Mouse (Mus musculus): Measurements from ENCODE around the gene Mmd.
A peak's percentile ranks its signal among the peaks of the same experiment; 100 is the strongest.

Mmd gene

DNA sequence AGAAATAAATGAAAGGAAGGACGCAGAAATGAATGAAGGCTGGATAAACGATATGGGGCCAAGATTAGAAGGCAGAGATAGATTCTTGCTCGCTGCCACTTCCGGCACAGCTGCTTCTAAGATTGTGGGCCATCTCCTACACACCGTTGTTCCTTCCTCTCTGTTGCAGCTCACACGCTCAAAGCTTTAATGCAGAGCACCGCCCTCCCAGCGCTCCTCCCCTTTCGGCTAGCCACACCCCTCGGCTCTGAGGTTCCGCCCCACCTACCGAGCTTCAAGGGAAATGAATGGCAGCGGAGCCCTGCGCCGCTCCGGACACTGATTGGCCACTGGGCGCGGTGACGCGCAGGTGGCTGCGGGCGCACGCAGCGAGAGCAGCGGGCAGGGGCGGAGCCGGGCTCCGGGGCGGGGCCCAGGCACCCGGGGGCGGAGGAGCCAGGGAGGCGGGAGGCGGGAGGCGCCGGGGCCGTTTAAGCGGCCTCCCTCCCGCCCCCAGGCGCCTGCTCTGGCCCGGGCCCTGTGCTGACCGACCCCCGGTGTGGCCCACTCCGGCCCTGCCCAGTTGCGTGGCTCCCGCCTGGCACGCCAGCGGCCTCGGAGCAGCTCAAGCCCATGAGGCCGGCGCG, at the start of gene Mmd:
Gene Mmd (plus strand): TSS at position 432 of the 626 bp plus-strand sequence.
- peak; percentile 93 for DNase-seq (ENCODE audit: low spot score)

DNA sequence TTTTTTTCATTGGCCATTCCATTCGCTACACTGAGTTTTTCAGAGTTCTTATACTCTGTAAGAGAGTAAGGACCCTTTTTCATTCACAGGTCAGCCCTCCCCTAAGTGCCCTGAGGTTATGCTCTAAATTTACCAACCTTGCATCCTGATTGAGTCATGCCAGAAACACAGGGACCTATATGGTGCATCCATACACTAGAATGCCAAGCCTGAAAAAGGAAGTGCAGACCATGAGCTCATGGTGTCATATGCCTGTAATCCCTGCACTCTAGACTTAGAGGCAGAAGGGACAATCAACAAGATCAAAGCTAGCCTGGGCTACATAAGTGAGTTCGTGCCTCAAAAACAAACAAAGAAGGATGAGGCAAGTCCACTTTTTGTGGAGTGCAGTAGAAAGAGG, 48.4 kb upstream of the Mmd start:
- no peak for DNase-seq (ENCODE audit: low spot score)

DNA sequence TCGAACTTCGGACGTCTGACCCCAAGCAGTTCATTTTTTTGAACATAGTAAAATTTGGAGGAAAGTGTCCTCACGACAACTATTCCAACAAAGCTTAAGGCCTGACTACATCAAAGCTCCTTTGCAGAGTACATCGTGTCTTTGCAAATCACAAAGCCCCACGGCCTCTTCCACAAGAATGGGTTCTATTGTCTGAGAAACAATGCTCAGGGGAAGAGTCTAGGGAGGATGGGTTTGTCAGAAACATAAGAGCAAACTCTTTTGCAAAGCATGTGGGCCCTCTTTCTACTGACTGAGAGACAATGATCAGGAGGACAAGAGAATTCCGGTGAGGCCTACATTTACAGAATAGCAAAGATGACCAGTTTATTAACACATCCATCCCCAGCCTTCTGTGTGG, 35.0 kb upstream of the Mmd start:
- no peak for DNase-seq (ENCODE audit: low spot score)

DNA sequence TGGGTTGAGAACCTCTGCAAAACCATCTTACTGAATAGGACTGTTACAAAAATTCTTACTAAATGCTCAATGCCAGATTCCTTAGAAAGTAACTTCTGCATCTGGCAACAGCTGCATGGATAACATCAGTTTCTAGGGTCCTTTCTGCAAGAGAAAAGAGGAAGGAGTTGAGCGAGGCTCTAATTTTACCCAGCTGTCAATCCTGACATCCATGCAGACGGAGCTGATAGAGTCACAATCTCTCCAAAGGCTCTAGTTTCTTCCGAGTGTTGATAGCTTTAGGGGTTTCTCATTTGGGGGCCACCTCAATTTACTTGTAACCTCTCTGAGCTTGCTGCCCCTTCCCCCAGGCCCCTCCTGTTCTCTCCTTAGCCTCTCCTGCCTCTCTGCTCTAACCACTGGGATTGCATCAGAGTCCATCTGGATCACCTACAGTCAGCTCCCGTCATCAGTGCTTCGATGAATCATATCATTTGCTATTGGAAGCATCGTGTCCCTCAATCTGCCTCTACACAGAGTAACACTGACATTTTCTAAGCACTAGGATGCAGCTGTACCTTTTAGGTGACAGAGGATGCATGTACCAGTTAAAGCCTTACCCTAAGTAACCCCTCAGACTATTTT, 29.1 kb upstream of the Mmd start:
- DNase-seq (ENCODE audit: low spot score), result no peak

DNA sequence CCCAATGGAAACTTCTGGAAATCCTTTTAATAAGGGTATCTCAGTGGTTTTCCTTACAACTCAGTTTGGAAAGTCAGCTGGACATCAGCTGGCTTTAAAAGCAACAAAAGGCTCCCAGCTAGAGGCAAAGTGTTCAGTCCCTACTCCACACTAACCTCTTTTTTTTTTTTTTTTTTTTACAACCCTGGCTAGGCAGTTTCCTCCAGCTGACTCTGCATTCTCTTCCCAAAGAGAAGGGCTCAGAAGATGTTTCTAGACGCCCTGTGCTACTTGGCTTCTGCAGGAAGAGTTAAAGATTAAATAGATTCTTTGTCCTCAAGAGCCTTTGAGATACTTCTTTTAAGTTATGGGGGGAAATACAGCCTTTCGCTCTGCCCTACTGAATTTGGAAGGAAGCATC, 28.5 kb upstream of the Mmd start:
- DNase-seq (ENCODE audit: low spot score), result no peak

DNA sequence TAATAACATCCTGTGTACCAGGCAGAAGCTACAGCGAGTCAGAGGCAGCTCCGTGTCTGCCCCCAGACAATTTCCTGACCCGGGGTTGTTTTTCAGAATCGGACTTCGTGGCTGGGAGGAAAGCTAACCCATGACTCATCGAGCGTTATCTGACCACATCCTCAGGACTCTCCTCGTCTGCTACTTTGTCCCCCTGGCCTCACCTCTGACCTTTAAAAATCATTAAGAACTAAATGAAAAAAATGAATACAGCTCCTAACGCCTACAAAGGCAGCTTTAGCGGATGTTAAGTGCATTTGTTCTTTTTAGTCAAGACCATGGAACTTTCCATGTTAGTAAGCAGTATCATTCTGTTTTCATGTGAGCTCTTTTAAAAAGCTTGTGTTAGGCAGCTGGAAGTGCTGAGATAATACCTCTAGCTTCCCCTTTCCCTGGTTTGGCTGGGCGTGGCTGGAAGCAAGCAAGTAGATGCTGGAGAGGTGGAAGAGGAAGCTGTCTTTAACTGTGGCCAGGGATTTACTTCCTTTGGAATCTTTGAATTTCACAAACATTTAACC, 24.3 kb upstream of the Mmd start:
- no peak for DNase-seq (ENCODE audit: low spot score)

DNA sequence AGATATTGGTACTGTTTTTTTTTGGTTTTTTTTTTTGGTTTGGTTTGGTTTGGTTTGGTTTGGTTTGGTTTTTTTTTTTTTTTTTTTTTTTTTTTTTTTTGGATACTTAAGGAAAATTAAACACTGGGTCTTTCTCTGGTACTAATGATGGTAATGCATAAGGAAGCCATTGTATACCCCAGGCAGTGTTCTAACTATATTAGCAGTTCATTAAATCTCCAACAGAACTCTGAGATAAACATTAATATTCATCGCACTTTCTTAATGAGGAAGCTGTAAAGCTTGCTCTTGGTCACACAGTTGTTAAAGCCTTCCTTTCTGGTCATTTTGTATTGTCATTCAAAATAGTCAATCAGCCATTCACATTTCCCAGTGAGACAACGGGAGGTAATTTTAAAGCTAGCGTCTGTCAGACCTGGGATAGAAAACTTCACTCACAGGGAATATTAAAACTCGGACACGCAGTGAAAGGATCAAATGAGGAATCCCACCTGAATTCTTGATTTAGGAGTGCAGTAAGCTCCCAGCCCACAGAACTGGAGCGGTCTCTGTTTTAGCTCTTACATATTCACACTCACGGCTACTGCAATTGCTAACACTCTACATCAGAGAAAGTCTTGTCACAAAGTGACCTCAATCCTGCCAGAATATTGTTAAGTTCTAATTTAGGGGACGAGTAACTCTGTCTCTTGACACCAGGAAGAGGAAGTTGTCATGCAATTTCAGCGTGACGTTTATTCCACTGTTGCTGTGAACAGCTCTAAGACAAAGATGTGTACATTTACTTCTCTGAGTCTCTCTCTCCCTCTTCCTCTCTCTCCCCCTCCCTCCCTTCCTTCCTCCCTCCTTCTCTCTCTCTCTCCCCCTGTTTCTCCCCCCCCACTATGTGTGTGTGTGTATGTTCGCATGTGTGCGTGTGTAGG, 22.0 kb upstream of the Mmd start:
- DNase-seq (ENCODE audit: low spot score), result no peak

DNA sequence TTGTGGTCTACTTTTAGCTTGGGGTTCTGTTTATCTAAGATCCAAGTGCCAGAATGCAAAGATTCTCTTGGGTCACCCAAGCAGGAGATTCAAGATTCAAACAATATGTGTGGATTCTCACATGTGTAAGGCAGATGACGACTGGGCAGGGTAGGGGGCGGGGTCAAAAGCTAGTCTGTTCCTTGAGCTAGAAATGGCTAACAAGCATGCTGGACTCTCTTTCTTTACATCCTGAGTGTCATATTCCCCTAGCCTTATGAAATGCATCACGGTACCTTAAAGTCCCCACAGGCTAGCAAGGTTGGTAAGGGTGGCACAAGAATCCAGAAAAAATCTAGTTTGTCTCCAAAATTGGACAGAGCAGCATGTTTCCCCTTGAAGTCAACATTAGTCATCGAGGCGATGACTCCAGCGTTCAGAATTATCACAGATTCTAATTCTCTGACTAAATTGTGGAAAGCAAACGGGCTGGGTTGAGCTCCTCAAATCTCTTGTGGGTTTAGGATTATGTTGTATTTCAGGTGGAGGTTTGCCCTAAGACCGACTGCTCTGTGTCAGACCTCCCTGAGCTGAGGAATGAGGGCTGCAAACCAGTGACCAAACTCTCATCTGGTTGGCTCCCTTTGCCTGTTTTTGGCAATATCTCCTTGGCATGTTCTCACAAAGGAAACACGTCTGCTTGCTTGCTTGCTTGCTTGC, 20.9 kb upstream of the Mmd start:
- DNase-seq (ENCODE audit: low spot score), result no peak

DNA sequence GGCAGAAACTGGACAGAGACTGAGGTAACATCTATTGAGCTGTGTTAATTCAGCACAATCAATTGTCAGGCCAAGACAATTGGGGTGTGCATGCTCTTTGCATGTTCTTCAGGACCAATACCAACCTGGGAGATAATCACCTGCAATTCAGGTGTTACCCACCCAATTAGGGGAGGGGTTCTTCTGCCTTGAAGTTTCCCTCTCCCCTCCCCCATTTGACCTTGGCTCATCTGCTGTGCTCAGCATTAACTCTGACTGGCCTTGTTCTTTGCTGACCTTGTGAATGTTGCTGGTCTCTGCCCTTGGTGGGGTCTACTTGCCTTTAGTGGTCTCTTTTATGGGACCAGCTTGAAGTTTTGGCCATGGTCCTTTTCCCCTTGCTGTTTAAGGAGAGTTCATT, 19.5 kb upstream of the Mmd start:
- DNase-seq (ENCODE audit: low spot score), result no peak

DNA sequence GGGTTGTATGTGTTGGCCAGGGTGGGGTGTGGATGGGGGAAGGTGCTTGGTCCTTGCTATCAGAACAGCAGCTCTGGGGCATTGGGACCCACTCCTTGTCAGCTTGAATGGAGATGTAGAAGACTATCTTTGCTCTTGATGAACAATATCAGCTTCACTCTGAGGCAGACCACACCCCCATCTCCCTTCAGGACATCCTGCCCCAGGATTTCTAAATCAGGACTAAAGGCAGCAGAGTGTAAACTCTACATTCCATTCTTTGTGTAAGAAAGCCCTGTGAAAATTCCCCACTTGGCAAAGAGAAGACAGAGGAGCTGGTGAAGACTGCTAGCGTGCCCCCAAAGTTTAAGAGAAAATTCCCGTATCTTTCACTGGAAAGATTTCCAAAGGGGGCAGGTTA, 18.6 kb upstream of the Mmd start:
- no peak for DNase-seq (ENCODE audit: low spot score)

DNA sequence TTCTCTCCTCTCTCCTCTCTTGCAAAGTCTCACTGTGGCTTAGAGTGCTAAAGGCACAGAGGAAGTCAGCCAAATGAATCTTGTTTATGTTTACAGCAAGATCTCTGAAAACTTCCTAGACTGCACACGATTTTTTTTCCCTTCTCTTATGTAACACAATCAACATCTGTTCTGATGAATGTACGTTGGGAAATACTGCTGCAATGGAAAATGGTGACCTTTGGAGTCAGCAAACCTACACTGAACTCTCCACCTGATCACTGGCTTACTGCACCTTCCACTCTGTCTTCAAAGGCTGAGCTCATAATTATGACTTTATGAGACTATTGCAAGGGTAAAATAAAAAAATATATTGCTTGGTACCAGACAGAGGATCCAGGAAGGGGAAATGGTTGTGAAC, 17.6 kb upstream of the Mmd start:
- no peak for DNase-seq (ENCODE audit: low spot score)

DNA sequence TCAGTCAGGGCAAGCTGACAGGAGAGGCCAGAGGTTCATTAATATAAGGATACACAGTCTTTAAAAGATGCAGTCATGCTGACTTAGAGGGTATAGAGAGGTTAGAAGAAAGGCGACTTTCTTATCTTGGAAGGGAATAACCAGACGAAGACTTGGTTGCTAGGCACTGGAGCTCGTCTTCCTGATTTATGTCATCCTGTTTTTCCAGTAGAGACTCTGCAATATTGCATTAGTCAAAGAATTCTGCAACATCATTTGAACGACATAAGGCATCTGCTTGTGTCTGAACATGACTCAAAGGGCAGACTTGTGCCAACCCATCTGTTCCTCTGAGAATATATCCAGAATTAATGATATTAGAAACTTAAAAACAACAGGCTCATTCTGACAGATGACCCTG, 16.6 kb upstream of the Mmd start:
- DNase-seq (ENCODE audit: low spot score), result peak; percentile 81

DNA sequence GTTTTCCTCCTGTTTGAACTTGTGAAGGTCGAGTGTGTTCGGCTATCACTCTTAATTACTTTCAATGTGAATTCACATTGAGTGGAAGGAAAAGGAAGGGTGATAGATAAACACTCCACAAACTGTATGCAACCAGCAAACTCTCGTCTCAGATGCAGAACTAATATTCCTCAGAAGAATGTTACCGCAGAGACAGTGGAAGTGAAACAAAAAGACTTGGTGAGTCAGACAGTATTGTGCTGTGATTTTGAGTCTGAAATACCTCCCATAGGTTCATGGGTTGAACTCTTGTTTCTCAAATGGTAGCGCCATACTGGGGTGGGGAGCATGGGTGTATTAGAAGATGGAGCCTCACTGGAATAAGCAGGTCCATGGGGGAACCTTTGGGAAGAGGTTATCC, 14.0 kb upstream of the Mmd start:
- no peak for DNase-seq (ENCODE audit: low spot score)

DNA sequence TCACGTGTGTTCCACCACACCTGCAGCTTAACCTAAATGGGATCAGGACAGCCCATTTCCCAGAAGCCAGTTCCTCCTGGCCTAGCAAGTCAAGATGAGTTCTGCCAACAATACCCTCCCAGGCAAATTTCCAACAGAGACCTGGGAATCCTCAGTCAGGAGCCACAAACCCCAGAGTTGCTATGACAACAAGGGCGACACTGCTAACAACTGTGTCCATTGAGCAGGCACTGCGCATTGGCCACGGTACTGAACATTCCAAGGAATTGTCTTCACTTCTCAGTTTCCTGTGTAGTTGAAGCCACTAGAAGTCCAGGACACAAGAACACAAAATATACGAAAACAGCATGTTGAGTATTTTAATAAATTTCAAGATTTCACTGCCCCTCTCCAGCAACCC, 11.6 kb upstream of the Mmd start:
- no peak for DNase-seq (ENCODE audit: low spot score)

DNA sequence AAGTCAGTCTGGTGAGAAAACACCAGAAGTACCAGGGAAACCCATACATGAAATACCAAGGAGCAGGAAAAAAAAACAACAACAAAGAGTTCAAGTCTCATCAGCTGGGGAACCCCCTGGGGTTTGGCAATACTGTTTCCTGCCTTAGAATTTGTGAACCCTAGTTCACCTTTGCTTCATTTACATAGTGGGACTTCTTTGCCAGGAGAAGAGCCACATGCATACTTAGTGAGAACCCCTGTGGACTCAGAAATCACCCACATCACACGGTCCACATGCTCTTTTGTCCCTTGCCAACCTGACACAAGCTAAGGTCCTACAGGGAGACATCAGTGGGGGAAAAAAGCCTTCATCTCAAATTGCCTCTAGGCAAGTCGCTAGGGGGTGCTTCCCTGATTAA, 10.6 kb upstream of the Mmd start:
- no peak for DNase-seq (ENCODE audit: low spot score)

DNA sequence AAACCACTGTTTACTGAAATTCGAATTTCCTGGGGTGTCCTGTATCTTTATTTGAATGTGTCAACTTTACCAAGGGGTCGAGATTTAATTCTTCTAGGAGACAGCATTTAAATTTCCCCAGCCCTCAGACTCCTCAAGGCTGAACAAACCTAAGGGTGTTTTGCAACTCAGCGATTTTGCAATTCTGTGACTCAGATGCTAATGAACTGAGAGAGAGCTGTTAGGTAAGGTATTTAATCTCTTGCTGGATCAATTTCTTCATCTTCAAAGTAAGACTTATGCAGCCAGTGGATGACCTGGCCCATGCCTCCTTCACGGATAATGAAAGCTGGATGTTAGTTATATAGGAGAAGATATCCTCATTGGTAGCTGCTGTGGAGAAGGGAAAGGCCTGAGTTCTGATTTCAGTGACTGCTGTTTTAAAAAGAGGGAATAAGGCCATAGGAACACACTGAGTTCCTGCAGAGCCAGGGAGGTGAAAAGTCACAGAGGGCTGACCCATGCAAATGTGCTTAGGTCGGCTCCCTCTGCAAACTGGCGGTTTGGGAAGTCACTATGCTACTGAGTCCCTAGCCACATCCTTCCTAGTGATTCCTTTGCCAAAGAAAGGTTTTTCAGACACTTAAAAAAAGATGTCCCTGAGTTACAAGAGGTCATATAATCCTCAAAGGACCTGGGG, 8.5 kb upstream of the Mmd start:
- no peak for DNase-seq (ENCODE audit: low spot score)

DNA sequence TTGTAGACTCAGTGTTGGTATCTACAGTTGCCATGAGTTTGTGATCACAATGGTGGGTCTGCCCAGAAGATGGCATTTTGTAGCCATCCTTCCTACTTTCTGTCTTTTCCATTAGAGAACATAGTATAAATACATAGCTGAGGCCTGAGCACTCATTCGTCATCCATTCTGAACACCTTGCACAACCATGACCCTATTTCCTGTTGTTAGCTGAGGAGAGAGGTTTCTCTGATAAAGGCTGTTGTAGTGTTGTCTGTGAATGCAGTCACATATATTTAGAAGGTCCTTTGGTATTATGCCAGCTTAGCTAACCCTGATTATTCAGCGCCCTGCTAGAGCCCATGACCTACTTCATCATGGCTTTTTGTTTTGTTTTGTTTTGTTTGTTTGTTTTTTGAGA, 7.4 kb upstream of the Mmd start:
- no peak for DNase-seq (ENCODE audit: low spot score)

DNA sequence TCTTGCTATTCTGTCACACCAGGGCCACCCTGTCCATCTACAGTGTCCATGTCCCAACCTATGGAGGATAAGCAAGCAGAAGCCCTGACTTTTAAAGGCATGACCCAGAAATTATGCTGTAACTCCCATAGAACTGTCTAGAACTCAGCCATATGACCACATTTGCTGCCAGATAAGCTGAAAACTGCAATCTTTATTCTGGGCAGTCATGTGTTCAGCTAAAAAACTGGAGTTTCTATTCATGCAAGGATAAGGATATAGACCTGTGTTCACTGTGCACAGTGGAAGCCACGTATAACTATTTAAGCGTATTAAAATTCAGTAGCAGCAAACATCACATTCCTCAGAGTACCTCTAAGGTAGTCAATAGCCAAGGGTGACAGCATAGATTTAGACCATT, 6.0 kb upstream of the Mmd start:
- no peak for DNase-seq (ENCODE audit: low spot score)

DNA sequence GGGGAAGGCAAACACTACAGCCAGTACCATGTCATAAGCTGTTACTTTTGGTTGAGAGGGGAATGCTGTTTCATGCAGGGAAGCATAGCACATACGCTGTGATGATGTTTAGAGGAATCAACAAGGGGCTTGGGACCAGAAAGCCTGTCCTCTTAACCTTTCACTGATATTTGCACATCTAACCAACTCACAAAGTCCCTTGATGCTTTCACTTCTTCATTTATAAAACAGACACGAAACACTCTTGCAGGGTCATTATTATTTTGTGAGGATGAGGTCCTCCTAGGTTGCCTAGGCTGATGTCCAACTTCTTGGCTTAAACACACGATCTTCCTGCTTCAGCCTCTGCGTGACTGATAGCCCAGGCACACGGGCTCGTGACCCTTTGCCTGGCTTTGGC, 3.6 kb upstream of the Mmd start:
- no peak for DNase-seq (ENCODE audit: low spot score)

DNA sequence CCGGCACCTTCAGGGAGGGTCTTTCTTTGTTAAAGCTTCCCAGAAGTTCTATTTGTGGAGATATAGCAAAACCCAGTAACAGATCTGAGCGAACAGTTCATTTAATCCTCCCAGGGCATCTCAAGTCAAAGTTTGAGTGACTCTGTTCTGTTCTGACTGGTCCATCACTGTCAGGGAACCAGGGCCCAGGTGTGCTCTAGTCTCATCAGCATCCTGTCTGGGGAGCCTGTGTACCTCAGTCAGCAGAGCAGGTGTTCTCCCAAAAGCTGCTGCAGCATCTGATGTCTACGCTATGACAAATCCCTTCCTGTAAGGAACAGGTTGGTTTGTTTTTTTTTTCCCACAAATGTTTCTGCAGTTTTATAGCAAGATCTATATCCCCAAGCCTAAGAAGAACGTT, 2.6 kb upstream of the Mmd start:
- no peak for DNase-seq (ENCODE audit: low spot score)

DNA sequence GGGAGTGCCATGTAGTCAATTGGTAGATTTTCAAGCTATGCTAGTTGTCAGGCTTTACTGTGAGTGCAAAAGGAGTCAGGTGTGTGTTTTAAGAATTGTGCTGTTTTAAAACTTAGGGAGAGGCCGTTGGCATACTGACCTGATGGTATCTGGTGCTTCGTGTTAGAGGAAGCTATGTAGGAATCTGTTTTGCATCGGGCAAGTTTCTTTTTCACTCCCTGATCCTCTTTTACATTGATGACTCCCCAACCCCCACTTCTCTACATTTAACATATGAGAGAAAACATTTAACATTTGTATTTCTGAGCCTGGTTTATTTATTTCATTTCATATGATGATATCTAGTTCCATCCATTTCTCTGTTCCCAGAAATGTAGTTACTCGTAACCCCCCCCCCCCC, 1.5 kb upstream of the Mmd start:
- DNase-seq (ENCODE audit: low spot score), result no peak

DNA sequence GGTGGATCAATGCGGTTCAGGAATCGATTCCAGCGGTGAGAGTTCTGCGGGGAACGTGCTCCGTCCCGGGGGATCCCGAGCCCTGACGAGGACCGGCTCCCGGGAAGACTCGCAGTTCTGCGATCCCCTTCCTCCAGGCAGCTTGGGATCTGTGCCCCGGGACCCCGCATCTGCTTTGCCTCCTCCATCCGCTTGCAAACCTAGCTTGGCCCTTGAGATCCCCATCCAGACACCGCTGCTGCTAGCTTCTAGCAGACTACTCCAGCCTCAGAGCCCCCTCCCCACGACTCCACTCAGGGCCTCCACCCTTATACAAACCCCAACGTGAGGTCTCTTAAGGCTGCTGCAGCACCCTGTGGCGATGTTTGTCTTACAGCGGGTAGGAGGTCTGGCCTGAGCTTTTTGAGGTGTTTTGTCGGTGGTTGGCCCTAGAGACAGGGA, 465 bp downstream of the Mmd start:
- DNase-seq (ENCODE audit: low spot score), result no peak
